Mouse (Mus musculus): ENCODE measurements around the gene Odc1. TPM values are rescaled to one million over a fixed set of nuclear protein-coding genes. Genes with fewer than 3 reads are reported as not detected.

The Odc1 gene
- polyA plus RNA-seq, 1 experiment from 2014 or later: 301 TPM

DNA sequence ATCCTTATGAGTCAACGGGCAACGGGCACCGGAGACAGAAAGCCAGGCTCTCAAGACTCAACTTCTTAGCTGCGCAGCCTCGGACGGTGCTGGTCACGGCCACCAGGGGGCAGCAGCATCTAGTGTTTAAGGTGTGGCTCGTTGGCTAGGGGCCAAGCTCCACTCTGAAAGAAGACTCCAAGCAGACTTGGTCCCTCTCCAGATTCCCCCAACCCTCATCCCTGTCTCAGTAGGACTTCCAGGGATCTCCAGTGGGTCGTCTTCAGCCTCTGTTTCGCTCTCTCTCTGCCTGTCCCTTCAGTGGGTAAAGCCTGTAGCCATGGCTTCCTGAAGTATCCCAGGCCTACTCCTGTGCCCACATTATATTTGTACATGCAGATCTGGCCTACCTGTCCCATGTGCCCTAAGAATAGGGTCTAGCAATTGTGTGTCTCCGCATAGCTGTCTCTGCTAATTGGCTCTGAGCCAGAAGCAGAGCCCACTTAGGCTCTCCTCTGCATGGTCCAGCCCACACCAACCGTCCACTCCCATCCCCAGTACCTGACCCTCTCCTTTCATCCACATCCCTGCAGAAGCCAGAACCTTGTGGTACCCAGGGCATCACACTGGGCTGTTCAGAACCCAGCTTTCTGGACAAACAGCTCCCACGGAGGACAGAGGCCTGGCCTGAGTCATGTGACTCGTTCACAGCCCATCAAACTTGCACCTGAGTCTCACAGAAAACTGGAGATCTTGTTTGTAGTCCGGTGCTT, 9.8 kb downstream of the Odc1 start:
- peak; percentile 53 for ATAC-seq (ENCODE audit: low read depth)
- no peak overlapping the region for H3K4me3 ChIP-seq (ENCODE audit: low read depth, low read length)
- H3K36me3 ChIP-seq (ENCODE audit: control insufficient read depth, insufficient read depth): peaks cover 21% of the 10 kb centered on the region
- no peak overlapping the region for H3K27ac ChIP-seq (ENCODE audit: low read length)
- no peaks in the 10 kb centered on the region for H3K9me3 ChIP-seq (replicated peaks; ENCODE audit: control insufficient read depth, low read length)
- H3K27me3 ChIP-seq (ENCODE audit: control insufficient read depth, insufficient read depth, low read depth, low read length): no peaks in the 10 kb centered on the region
- H3K9ac ChIP-seq (ENCODE audit: low read depth, low read length): no peak overlapping the region
- H3K4me1 ChIP-seq (ENCODE audit: control insufficient read depth, low read depth, low read length): peaks cover 11% of the 10 kb centered on the region; the same call in 1 of the 2 replicates
- H3K4me2 ChIP-seq (ENCODE audit: low read depth, low read length): no peak overlapping the region
- WGBS (ENCODE audit: insufficient replicate concordance): 39% methylated on average over 15 of the region's 15 CpGs

DNA sequence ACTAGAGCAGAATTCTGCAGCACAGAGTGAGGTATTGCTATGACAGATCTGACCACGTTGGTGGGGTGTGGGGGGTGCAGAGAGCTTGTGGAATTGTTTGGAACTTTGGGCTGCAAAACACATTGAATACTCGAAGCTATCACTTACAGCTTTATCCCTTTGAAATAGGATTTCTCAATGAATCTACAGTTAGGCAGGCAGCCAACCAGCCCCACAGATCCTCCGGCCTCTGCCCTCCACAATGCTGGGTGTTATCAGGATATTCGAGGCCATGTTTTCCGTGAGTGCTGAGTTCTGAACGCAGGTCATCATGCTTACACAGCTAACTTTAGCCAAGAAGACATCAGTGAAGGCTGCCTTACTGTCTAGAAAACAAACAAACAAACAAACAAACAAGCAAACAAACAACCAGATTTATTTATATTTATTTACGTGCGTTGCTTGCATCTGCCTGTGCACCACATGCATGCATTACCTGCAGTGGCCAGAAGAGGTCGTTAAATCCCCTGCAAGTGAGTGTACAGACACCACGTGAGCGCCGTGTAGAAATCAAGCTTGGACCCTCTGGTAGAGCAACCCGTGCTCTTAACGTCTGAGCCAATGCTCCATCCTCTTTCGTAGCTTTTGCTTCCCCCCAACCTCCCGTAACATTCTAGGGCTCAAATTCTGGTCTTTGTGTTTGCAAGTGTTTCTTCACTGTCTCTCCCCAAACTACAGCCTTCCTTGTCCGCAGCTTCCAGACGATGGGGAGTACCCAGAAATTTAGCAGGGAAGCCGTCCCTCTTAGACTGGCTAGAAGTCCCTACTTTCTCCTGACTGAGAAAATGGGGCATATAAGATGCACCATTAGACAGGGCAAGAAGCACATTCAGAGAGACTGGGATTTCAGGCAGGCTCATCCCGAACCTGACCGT, 12.1 kb downstream of the Odc1 start:
- Histone ChIP-seq H3K9ac (ENCODE audit: low read depth, low read length) (no peak overlapping the region), H3K36me3 (ENCODE audit: control insufficient read depth, insufficient read depth) (peaks cover 2% of the 10 kb centered on the region), H3K4me1 (ENCODE audit: control insufficient read depth, low read depth, low read length) (peaks cover 11% of the 10 kb centered on the region; the same call in 1 of the 2 replicates), H3K4me2 (ENCODE audit: low read depth, low read length) (no peak overlapping the region), H3K27ac (ENCODE audit: low read length) (no peak overlapping the region), H3K9me3 (replicated peaks; ENCODE audit: control insufficient read depth, low read length) (no peaks in the 10 kb centered on the region), H3K27me3 (ENCODE audit: control insufficient read depth, insufficient read depth, low read depth, low read length) (no peaks in the 10 kb centered on the region), H3K4me3 (ENCODE audit: low read depth, low read length) (no peak overlapping the region)
- ATAC-seq (ENCODE audit: low read depth): no peak
- 31% methylated on average over 21 of the region's 21 CpGs for WGBS (ENCODE audit: insufficient replicate concordance)

DNA sequence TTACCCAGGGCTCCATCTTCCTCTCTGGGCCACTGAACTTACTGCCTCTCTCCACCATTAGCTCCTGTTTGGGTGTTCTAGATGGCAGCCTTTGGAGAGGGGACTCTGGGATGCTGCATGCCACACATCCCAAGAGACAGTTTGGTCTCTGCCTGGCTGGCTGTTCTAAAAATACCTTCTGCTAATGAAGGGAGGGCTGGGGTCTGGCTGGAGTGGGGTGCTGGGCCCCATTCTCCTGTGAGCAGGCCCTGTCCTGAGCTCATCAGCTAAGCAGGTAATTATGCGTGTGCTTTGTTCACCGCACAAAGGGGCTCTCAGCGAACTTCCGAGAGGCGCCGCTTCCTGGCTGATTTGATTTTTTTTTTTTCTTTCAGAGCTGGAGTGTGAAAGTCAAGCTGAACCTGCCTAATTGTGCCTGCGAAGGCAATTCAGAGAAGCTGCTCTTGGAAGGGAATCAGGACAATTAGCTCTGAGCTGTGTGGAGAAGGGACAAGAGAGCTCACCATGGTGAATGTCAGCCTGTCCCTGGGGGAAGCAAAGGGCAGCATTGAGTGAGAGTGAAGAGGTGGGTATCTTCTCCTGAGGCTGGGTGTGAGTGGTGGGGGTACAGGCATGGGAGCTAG, 12.9 kb downstream of the Odc1 start:
- WGBS (ENCODE audit: insufficient replicate concordance): 60% methylated on average over 7 of the region's 7 CpGs
- no peaks in the 10 kb centered on the region for H3K27me3 ChIP-seq (ENCODE audit: control insufficient read depth, insufficient read depth, low read depth, low read length)
- no peaks in the 10 kb centered on the region for H3K9me3 ChIP-seq (replicated peaks; ENCODE audit: control insufficient read depth, low read length)
- no peak overlapping the region for H3K4me3 ChIP-seq (ENCODE audit: low read depth, low read length)
- H3K4me2 ChIP-seq (ENCODE audit: low read depth, low read length): no peak overlapping the region
- H3K9ac ChIP-seq (ENCODE audit: low read depth, low read length): no peak overlapping the region
- H3K27ac ChIP-seq (ENCODE audit: low read length): no peak overlapping the region
- no peak for ATAC-seq (ENCODE audit: low read depth)
- peaks cover 11% of the 10 kb centered on the region; the same call in 1 of the 2 replicates for H3K4me1 ChIP-seq (ENCODE audit: control insufficient read depth, low read depth, low read length)
- no peaks in the 10 kb centered on the region for H3K36me3 ChIP-seq (ENCODE audit: control insufficient read depth, insufficient read depth)

DNA sequence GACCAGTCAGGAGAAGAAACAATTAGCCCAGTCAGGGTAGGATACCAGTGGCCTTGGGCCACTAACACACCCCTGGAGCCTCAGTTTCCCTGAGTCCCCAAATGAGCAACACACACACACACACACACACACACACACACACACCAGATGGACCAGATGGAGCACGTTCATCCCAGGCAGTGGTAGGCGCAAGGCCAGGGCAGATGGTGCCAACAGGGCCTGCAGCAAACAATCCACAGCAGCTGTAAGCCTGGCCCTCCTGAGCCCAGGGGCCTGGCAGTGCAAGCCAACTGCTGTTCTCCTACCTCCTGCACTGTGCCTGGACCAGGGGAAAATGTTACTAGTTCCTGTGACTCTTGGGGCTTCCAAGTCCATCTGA, 13.4 kb downstream of the Odc1 start:
- ATAC-seq (ENCODE audit: low read depth): no peak
- Histone ChIP-seq H3K27me3 (ENCODE audit: control insufficient read depth, insufficient read depth, low read depth, low read length) (no peaks in the 10 kb centered on the region), H3K27ac (ENCODE audit: low read length) (no peak overlapping the region), H3K36me3 (ENCODE audit: control insufficient read depth, insufficient read depth) (no peaks in the 10 kb centered on the region), H3K9ac (ENCODE audit: low read depth, low read length) (no peak overlapping the region), H3K4me2 (ENCODE audit: low read depth, low read length) (no peak overlapping the region), H3K4me1 (ENCODE audit: control insufficient read depth, low read depth, low read length) (peaks cover 8% of the 10 kb centered on the region; the same call in 1 of the 2 replicates), H3K9me3 (replicated peaks; ENCODE audit: control insufficient read depth, low read length) (no peaks in the 10 kb centered on the region), H3K4me3 (ENCODE audit: low read depth, low read length) (no peak overlapping the region)
- 63% methylated on average over 2 of the region's 2 CpGs for WGBS (ENCODE audit: insufficient replicate concordance)

GRCm38 (mm10) chr12:17562396-17562795, 17.8 kb downstream of the Odc1 start:
- H3K4me3 ChIP-seq (ENCODE audit: low read depth, low read length): no peak overlapping the region
- no peaks in the 10 kb centered on the region for H3K36me3 ChIP-seq (ENCODE audit: control insufficient read depth, insufficient read depth)
- WGBS (ENCODE audit: insufficient replicate concordance): 39% methylated on average over 1 of the region's 1 CpGs
- no peak for ATAC-seq (ENCODE audit: low read depth)
- H3K4me2 ChIP-seq (ENCODE audit: low read depth, low read length): no peak overlapping the region
- H3K4me1 ChIP-seq (ENCODE audit: control insufficient read depth, low read depth, low read length): peaks cover 10% of the 10 kb centered on the region
- no peaks in the 10 kb centered on the region for H3K9me3 ChIP-seq (replicated peaks; ENCODE audit: control insufficient read depth, low read length)
- H3K9ac ChIP-seq (ENCODE audit: low read depth, low read length): no peak overlapping the region
- H3K27me3 ChIP-seq (ENCODE audit: control insufficient read depth, insufficient read depth, low read depth, low read length): no peaks in the 10 kb centered on the region
- no peak overlapping the region for H3K27ac ChIP-seq (ENCODE audit: low read length)

GRCm38 (mm10) chr12:17565393-17566045, 20.9 kb downstream of the Odc1 start:
- WGBS (ENCODE audit: insufficient replicate concordance): 36% methylated on average over 3 of the region's 3 CpGs
- ATAC-seq (ENCODE audit: low read depth): peak; percentile 99
- Histone ChIP-seq H3K9me3 (replicated peaks; ENCODE audit: control insufficient read depth, low read length) (no peaks in the 10 kb centered on the region), H3K4me3 (ENCODE audit: low read depth, low read length) (no peak overlapping the region), H3K9ac (ENCODE audit: low read depth, low read length) (no peak overlapping the region; the same call in 1 of the 2 replicates), H3K27me3 (ENCODE audit: control insufficient read depth, insufficient read depth, low read depth, low read length) (no peaks in the 10 kb centered on the region), H3K36me3 (ENCODE audit: control insufficient read depth, insufficient read depth) (no peaks in the 10 kb centered on the region), H3K4me2 (ENCODE audit: low read depth, low read length) (no peak overlapping the region), H3K27ac (ENCODE audit: low read length) (no peak overlapping the region), H3K4me1 (ENCODE audit: control insufficient read depth, low read depth, low read length) (peaks cover 10% of the 10 kb centered on the region)

GRCm38 (mm10) chr12:17566046-17566408, 21.4 kb downstream of the Odc1 start:
- no peak overlapping the region for H3K4me3 ChIP-seq (ENCODE audit: low read depth, low read length)
- no peak overlapping the region for H3K4me2 ChIP-seq (ENCODE audit: low read depth, low read length)
- H3K27me3 ChIP-seq (ENCODE audit: control insufficient read depth, insufficient read depth, low read depth, low read length): no peaks in the 10 kb centered on the region
- no peaks in the 10 kb centered on the region for H3K36me3 ChIP-seq (ENCODE audit: control insufficient read depth, insufficient read depth)
- WGBS (ENCODE audit: insufficient replicate concordance): 54% methylated on average over 1 of the region's 1 CpGs
- ATAC-seq (ENCODE audit: low read depth): no peak
- H3K9ac ChIP-seq (ENCODE audit: low read depth, low read length): no peak overlapping the region
- H3K27ac ChIP-seq (ENCODE audit: low read length): no peak overlapping the region
- peaks cover 10% of the 10 kb centered on the region for H3K4me1 ChIP-seq (ENCODE audit: control insufficient read depth, low read depth, low read length)
- H3K9me3 ChIP-seq (replicated peaks; ENCODE audit: control insufficient read depth, low read length): no peaks in the 10 kb centered on the region

- no peaks in the 10 kb centered on the region for H3K36me3 ChIP-seq (ENCODE audit: control insufficient read depth, insufficient read depth)
- H3K4me3 ChIP-seq (ENCODE audit: low read depth, low read length): no peak overlapping the region
- H3K27ac ChIP-seq (ENCODE audit: low read length): no peak overlapping the region
- ATAC-seq (ENCODE audit: low read depth): no peak
- H3K9me3 ChIP-seq (replicated peaks; ENCODE audit: control insufficient read depth, low read length): no peaks in the 10 kb centered on the region
- H3K4me1 ChIP-seq (ENCODE audit: control insufficient read depth, low read depth, low read length): peaks cover 10% of the 10 kb centered on the region
- no peaks in the 10 kb centered on the region for H3K27me3 ChIP-seq (ENCODE audit: control insufficient read depth, insufficient read depth, low read depth, low read length)
- H3K4me2 ChIP-seq (ENCODE audit: low read depth, low read length): no peak overlapping the region
- H3K9ac ChIP-seq (ENCODE audit: low read depth, low read length): no peak overlapping the region
- WGBS (ENCODE audit: insufficient replicate concordance): 60% methylated on average over 10 of the region's 10 CpGs
Measured at GRCm38 (mm10) chr12:17568564-17568963, 24.0 kb downstream of the Odc1 start.

Measured in liver, embryonic 16.5 days (tissue).